Comparison of ENCODE assay signal across 8 mouse cellular contexts in the genomic region with DNA sequence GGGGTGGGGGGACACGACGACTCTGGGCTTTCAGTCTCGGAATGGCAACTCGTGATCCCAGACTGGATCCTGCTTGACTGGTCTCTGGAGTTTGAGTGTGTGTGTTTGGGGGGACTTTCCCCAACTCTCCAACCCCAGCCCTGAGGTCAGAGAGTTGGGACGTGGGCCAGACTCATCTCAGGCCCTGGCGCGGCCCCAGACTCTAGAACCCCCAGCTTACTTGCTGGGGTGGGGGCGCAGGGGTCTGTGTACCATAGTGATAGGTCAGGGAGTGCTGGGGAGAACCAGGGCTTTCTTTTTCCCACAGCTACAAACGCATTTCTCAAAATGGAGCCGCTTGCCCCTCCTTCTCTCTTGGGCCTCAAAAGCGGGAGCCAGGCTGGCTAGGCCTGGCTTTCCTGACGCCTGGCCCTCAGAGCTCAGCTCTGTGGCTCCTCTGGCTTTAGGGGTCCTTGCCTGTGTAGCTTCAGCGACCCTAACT. TPM values are rescaled to one million over a fixed set of nuclear protein-coding genes. Genes with fewer than 3 reads are reported as not detected.
DNase-seq lines count a peak whose midpoint lies in the region; ATAC-seq lines count a peak whose summit lies in the region.

No protein-coding gene starts in this region.

- H3K9ac ChIP-seq in embryonic facial prominence, embryonic 13.5 days: peak overlapping the region; percentile 94
- peak overlapping the region; percentile 66 for H3K9ac ChIP-seq in hindbrain, embryonic 14.5 days
- peak overlapping the region; percentile 55 for H3K9ac ChIP-seq in liver, embryonic 16.5 days (ENCODE audit: low read depth, low read length)
- peak overlapping the region; percentile 76 for H3K9ac ChIP-seq in stomach, embryonic 14.5 days (replicated peaks; ENCODE audit: low read depth, low read length)

- H3K4me3 ChIP-seq in megakaryocyte, embryonic 14.5 days (replicated peaks): peak overlapping the region; percentile 99
- peak overlapping the region; percentile 71 for H3K4me3 ChIP-seq in embryonic facial prominence, embryonic 13.5 days
- H3K4me3 ChIP-seq in hindbrain, embryonic 14.5 days (replicated peaks; ENCODE audit: low read length): peak overlapping the region; percentile 52
- peak overlapping the region; percentile 61 for H3K4me3 ChIP-seq in liver, embryonic 16.5 days (ENCODE audit: low read depth, low read length)
- H3K4me3 ChIP-seq in stomach, embryonic 14.5 days (ENCODE audit: low read depth, low read length): peak overlapping the region; percentile 87

- no peaks in the 10 kb centered on the region for H3K27me3 ChIP-seq in megakaryocyte, embryonic 14.5 days (replicated peaks)
- H3K27me3 ChIP-seq in embryonic facial prominence, embryonic 13.5 days: no peaks in the 10 kb centered on the region
- no peaks in the 10 kb centered on the region for H3K27me3 ChIP-seq in hindbrain, embryonic 14.5 days (ENCODE audit: control insufficient read depth, insufficient read depth, low read length)
- no peaks in the 10 kb centered on the region; the same call in none of the 2 replicates for H3K27me3 ChIP-seq in liver, embryonic 16.5 days (ENCODE audit: control insufficient read depth, insufficient read depth, low read depth, low read length)
- no peaks in the 10 kb centered on the region for H3K27me3 ChIP-seq in stomach, embryonic 14.5 days (ENCODE audit: control insufficient read depth, insufficient read depth, low read length)

- no peak for ATAC-seq in megakaryocyte, adult 5-6 weeks (ENCODE audit: poor library complexity, severe bottlenecking)
- no peak for ATAC-seq in embryonic facial prominence, embryonic 13.5 days (ENCODE audit: insufficient number of reproducible peaks, insufficient read depth, low FRiP score, low TSS enrichment, low read depth)
- ATAC-seq in hindbrain, embryonic 14.5 days (ENCODE audit: low FRiP score): no peak; the same call in 1 of the 2 replicates
- no peak for ATAC-seq in liver, embryonic 16.5 days (ENCODE audit: low read depth)
- no peak for ATAC-seq in stomach, embryonic 14.5 days (ENCODE audit: insufficient number of reproducible peaks, insufficient read depth, low FRiP score, low read depth)

- H3K9me3 ChIP-seq in megakaryocyte, embryonic 14.5 days: no peaks in the 10 kb centered on the region
- H3K9me3 ChIP-seq in embryonic facial prominence, embryonic 13.5 days: no peaks in the 10 kb centered on the region
- no peaks in the 10 kb centered on the region for H3K9me3 ChIP-seq in hindbrain, embryonic 14.5 days (ENCODE audit: control insufficient read depth, low read length)
- H3K9me3 ChIP-seq in liver, embryonic 16.5 days (replicated peaks; ENCODE audit: control insufficient read depth, low read length): no peaks in the 10 kb centered on the region
- H3K9me3 ChIP-seq in stomach, embryonic 14.5 days (ENCODE audit: control insufficient read depth, low read depth, low read length): no peaks in the 10 kb centered on the region

- peaks cover 30% of the 10 kb centered on the region for H3K36me3 ChIP-seq in megakaryocyte, embryonic 14.5 days (replicated peaks; ENCODE audit: low read length)
- H3K36me3 ChIP-seq in embryonic facial prominence, embryonic 13.5 days: peaks cover 22% of the 10 kb centered on the region
- peaks cover 3% of the 10 kb centered on the region for H3K36me3 ChIP-seq in hindbrain, embryonic 14.5 days (replicated peaks; ENCODE audit: control insufficient read depth, insufficient read depth)
- no peaks in the 10 kb centered on the region for H3K36me3 ChIP-seq in liver, embryonic 16.5 days (ENCODE audit: control insufficient read depth, insufficient read depth)
- H3K36me3 ChIP-seq in stomach, embryonic 14.5 days (ENCODE audit: control insufficient read depth, insufficient read depth, low read length): peaks cover 15% of the 10 kb centered on the region; the same call in 1 of the 2 replicates

- WGBS in embryonic facial prominence, embryonic 13.5 days: under 1% methylated on average over 11 of the region's 13 CpGs
- under 1% methylated on average over 13 of the region's 13 CpGs for WGBS in hindbrain, embryonic 14.5 days
- 13% methylated on average over 13 of the region's 13 CpGs for WGBS in liver, embryonic 16.5 days (ENCODE audit: insufficient replicate concordance)
- 0% methylated on average over 13 of the region's 13 CpGs for WGBS in stomach, embryonic 14.5 days

- H3K27ac ChIP-seq in embryonic facial prominence, embryonic 13.5 days: peak overlapping the region; percentile 99
- H3K27ac ChIP-seq in hindbrain, embryonic 14.5 days: peak overlapping the region; percentile 95
- peak overlapping the region; percentile 58; the same call in 1 of the 2 replicates for H3K27ac ChIP-seq in liver, embryonic 16.5 days (ENCODE audit: low read length)
- peak overlapping the region; percentile 99 for H3K27ac ChIP-seq in stomach, embryonic 14.5 days (ENCODE audit: low read length)

- no peak for DNase-seq in hindbrain, embryonic 14.5 days (ENCODE audit: low spot score)
- DNase-seq in thymus, postnatal 0 days (ENCODE audit: low spot score): no peak
- DNase-seq in right cerebral cortex, postnatal 36 days (ENCODE audit: low spot score in 2 of 2): no peak

- H3K4me2 ChIP-seq in embryonic facial prominence, embryonic 13.5 days: peak overlapping the region; percentile 94
- peak overlapping the region; percentile 74 for H3K4me2 ChIP-seq in hindbrain, embryonic 14.5 days (replicated peaks)
- peak overlapping the region; percentile 89 for H3K4me2 ChIP-seq in liver, embryonic 16.5 days (ENCODE audit: low read depth, low read length)
- peak overlapping the region; percentile 91 for H3K4me2 ChIP-seq in stomach, embryonic 14.5 days (replicated peaks; ENCODE audit: low read depth, low read length)

- peaks cover 79% of the 10 kb centered on the region for H3K4me1 ChIP-seq in megakaryocyte, embryonic 14.5 days
- H3K4me1 ChIP-seq in embryonic facial prominence, embryonic 13.5 days: peaks cover 64% of the 10 kb centered on the region
- H3K4me1 ChIP-seq in hindbrain, embryonic 14.5 days (replicated peaks; ENCODE audit: control insufficient read depth, insufficient read depth, low read length): peaks cover 42% of the 10 kb centered on the region
- H3K4me1 ChIP-seq in liver, embryonic 16.5 days (ENCODE audit: control insufficient read depth, low read depth, low read length): peaks cover 24% of the 10 kb centered on the region
- H3K4me1 ChIP-seq in stomach, embryonic 14.5 days (ENCODE audit: control insufficient read depth, insufficient read depth, low read length): peaks cover 47% of the 10 kb centered on the region

RNA-seq across cellular contexts. Expression of a gene that starts 4.2 kb away (rescaled TPM):
- 59.9 and 91.6 TPM in 2 replicates for polyA plus RNA-seq in megakaryocyte, embryonic 14.5 days (2012; ENCODE audit: insufficient read depth, low replicate concordance)
- total RNA-seq in megakaryocyte, adult 5-6 weeks (2015): 0.32 and 0.36 TPM in 2 replicates
- 0.37 and 0.51 TPM in 2 replicates for total RNA-seq in megakaryocyte, adult 5-6 weeks (2017)
- 64.6 and 73.3 TPM in 2 replicates for polyA plus RNA-seq in embryonic facial prominence, embryonic 13.5 days (2015; fragmentation: Nextera tagmentation; extraction: Ambion mirVana)
- polyA plus RNA-seq in hindbrain, embryonic 14.5 days (2014; fragmentation: Nextera tagmentation; extraction: Ambion mirVana): 18.8 and 20.1 TPM in 2 replicates
- 4.6 and 4.7 TPM in 2 replicates for polyA plus RNA-seq in liver, embryonic 16.5 days (2015; fragmentation: Nextera tagmentation; extraction: Ambion mirVana)
- polyA plus RNA-seq in stomach, embryonic 14.5 days (2014; fragmentation: Nextera tagmentation; extraction: Ambion mirVana): 52.5 and 56.0 TPM in 2 replicates
- 12.5 and 13.2 TPM in 2 replicates for polyA plus RNA-seq in thymus, postnatal 0 days (2015; fragmentation: Nextera tagmentation; extraction: Ambion mirVana)

RNA-seq across cellular contexts. Expression of a gene that starts 12.1 kb away (rescaled TPM):
- polyA plus RNA-seq in megakaryocyte, embryonic 14.5 days (2012; ENCODE audit: insufficient read depth, low replicate concordance): 76.4 and 192 TPM in 2 replicates
- 35.9 and 47.9 TPM in 2 replicates for total RNA-seq in megakaryocyte, adult 5-6 weeks (2015)
- total RNA-seq in megakaryocyte, adult 5-6 weeks (2017): 25.3 and 29.3 TPM in 2 replicates
- polyA plus RNA-seq in embryonic facial prominence, embryonic 13.5 days (2015; fragmentation: Nextera tagmentation; extraction: Ambion mirVana): 72.6 and 81.2 TPM in 2 replicates
- polyA plus RNA-seq in hindbrain, embryonic 14.5 days (2014; fragmentation: Nextera tagmentation; extraction: Ambion mirVana): 75.8 and 85.4 TPM in 2 replicates
- 27.0 and 29.0 TPM in 2 replicates for polyA plus RNA-seq in liver, embryonic 16.5 days (2015; fragmentation: Nextera tagmentation; extraction: Ambion mirVana)
- polyA plus RNA-seq in stomach, embryonic 14.5 days (2014; fragmentation: Nextera tagmentation; extraction: Ambion mirVana): 60.1 and 60.4 TPM in 2 replicates
- 89.1 and 102 TPM in 2 replicates for polyA plus RNA-seq in thymus, postnatal 0 days (2015; fragmentation: Nextera tagmentation; extraction: Ambion mirVana)

RNA-seq across cellular contexts. Expression of a gene that starts 12.9 kb away (rescaled TPM):
- polyA plus RNA-seq in megakaryocyte, embryonic 14.5 days (2012; ENCODE audit: insufficient read depth, low replicate concordance): 2.0 and 7.3 TPM in 2 replicates
- 6.2 and 6.3 TPM in 2 replicates for total RNA-seq in megakaryocyte, adult 5-6 weeks (2015)
- 6.5 and 6.8 TPM in 2 replicates for total RNA-seq in megakaryocyte, adult 5-6 weeks (2017)
- 27.0 and 28.5 TPM in 2 replicates for polyA plus RNA-seq in embryonic facial prominence, embryonic 13.5 days (2015; fragmentation: Nextera tagmentation; extraction: Ambion mirVana)
- 7.1 and 9.4 TPM in 2 replicates for polyA plus RNA-seq in hindbrain, embryonic 14.5 days (2014; fragmentation: Nextera tagmentation; extraction: Ambion mirVana)
- polyA plus RNA-seq in liver, embryonic 16.5 days (2015; fragmentation: Nextera tagmentation; extraction: Ambion mirVana): 12.0 and 13.4 TPM in 2 replicates
- polyA plus RNA-seq in stomach, embryonic 14.5 days (2014; fragmentation: Nextera tagmentation; extraction: Ambion mirVana): 13.3 and 15.3 TPM in 2 replicates
- polyA plus RNA-seq in thymus, postnatal 0 days (2015; fragmentation: Nextera tagmentation; extraction: Ambion mirVana): 13.4 and 15.5 TPM in 2 replicates

RNA-seq across cellular contexts. Expression of a gene that starts 27.1 kb away (rescaled TPM):
- 0.02 TPM in 1 of 2 replicates, not detected in the other for polyA plus RNA-seq in megakaryocyte, embryonic 14.5 days (2012; ENCODE audit: insufficient read depth, low replicate concordance)
- not detected in 2 replicates for total RNA-seq in megakaryocyte, adult 5-6 weeks (2015)
- total RNA-seq in megakaryocyte, adult 5-6 weeks (2017): not detected in 2 replicates
- polyA plus RNA-seq in embryonic facial prominence, embryonic 13.5 days (2015; fragmentation: Nextera tagmentation; extraction: Ambion mirVana): 0.47 and 0.51 TPM in 2 replicates
- polyA plus RNA-seq in hindbrain, embryonic 14.5 days (2014; fragmentation: Nextera tagmentation; extraction: Ambion mirVana): 2.5 and 2.9 TPM in 2 replicates
- polyA plus RNA-seq in liver, embryonic 16.5 days (2015; fragmentation: Nextera tagmentation; extraction: Ambion mirVana): not detected in 2 replicates
- polyA plus RNA-seq in stomach, embryonic 14.5 days (2014; fragmentation: Nextera tagmentation; extraction: Ambion mirVana): 0.62 TPM in 2 replicates
- 0.05 and 0.08 TPM in 2 replicates for polyA plus RNA-seq in thymus, postnatal 0 days (2015; fragmentation: Nextera tagmentation; extraction: Ambion mirVana)

RNA-seq across cellular contexts. Expression of a gene that starts 28.9 kb away (rescaled TPM):
- 4.4 TPM in 2 replicates for polyA plus RNA-seq in megakaryocyte, embryonic 14.5 days (2012; ENCODE audit: insufficient read depth, low replicate concordance)
- 36.9 and 40.7 TPM in 2 replicates for total RNA-seq in megakaryocyte, adult 5-6 weeks (2015)
- 9.4 and 10.0 TPM in 2 replicates for total RNA-seq in megakaryocyte, adult 5-6 weeks (2017)
- polyA plus RNA-seq in embryonic facial prominence, embryonic 13.5 days (2015; fragmentation: Nextera tagmentation; extraction: Ambion mirVana): 32.3 and 32.5 TPM in 2 replicates
- 67.8 and 77.0 TPM in 2 replicates for polyA plus RNA-seq in hindbrain, embryonic 14.5 days (2014; fragmentation: Nextera tagmentation; extraction: Ambion mirVana)
- 2.9 and 3.5 TPM in 2 replicates for polyA plus RNA-seq in liver, embryonic 16.5 days (2015; fragmentation: Nextera tagmentation; extraction: Ambion mirVana)
- polyA plus RNA-seq in stomach, embryonic 14.5 days (2014; fragmentation: Nextera tagmentation; extraction: Ambion mirVana): 28.8 and 34.5 TPM in 2 replicates
- polyA plus RNA-seq in thymus, postnatal 0 days (2015; fragmentation: Nextera tagmentation; extraction: Ambion mirVana): 17.4 and 17.9 TPM in 2 replicates
